Mouse (Mus musculus) thymus, postnatal 4 days (tissue): ENCODE data around the gene Hal.

Experiments
- DNase-seq: peaks from one replicate; pipeline ENCODE4 v3.0.0; 2021

Hal gene

GRCm38 (mm10) chr10:93488066-93488827 is at the start of gene Hal:
TSS of gene Hal (plus strand) at chr10:93488768.
- no peak for DNase-seq

- DNase-seq, result no peak
These were observed 47.1 kb upstream of the Hal start for GRCm38 (mm10) chr10:93441501-93441900.

DNA sequence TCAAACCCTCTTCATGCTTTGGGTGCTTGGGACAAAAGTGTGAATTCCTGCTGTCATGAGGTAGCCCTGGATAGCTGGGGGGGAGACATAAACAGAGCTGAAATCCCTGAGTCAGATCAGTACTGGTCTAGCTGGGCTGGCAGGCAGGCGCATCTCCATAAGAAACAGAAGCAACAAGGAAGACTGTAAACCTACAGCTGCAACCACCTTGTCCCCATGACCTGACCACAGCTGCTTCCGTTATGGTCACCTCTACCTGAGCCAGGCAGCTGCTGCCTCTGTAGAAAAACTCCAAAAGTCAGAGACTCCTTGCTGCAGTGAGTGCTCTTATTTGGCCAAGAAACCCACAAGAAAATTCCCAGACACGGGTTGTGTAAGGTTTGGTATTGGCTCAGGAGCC is 46.4 kb upstream of the Hal start:
- DNase-seq, result no peak

DNA sequence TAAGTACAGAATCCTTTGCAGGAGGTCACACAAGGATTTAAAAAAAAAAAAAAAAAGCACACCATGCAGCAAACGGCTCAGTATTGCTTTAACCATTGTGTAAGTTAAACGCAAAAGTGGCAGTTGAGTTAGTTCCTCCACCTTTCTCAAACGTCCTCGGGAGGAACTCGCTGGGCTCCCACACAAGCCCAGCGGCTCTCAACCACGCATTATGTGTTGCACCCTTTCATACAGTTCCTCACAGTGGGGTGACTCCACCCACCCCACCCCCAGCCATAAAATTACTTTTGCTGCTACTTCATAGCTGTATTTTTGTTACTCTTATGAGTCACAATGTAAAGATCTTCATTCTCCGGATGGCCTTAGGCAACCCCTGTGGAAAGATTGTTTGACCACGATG is 44.2 kb upstream of the Hal start:
- DNase-seq, result peak; percentile 30

- no peak for DNase-seq
These were observed 41.2 kb upstream of the Hal start for GRCm38 (mm10) chr10:93447398-93447797.

- no peak for DNase-seq
These were observed 33.9 kb upstream of the Hal start for GRCm38 (mm10) chr10:93454652-93455014.

GRCm38 (mm10) chr10:93460106-93460505 is 28.5 kb upstream of the Hal start:
- no peak for DNase-seq

DNA sequence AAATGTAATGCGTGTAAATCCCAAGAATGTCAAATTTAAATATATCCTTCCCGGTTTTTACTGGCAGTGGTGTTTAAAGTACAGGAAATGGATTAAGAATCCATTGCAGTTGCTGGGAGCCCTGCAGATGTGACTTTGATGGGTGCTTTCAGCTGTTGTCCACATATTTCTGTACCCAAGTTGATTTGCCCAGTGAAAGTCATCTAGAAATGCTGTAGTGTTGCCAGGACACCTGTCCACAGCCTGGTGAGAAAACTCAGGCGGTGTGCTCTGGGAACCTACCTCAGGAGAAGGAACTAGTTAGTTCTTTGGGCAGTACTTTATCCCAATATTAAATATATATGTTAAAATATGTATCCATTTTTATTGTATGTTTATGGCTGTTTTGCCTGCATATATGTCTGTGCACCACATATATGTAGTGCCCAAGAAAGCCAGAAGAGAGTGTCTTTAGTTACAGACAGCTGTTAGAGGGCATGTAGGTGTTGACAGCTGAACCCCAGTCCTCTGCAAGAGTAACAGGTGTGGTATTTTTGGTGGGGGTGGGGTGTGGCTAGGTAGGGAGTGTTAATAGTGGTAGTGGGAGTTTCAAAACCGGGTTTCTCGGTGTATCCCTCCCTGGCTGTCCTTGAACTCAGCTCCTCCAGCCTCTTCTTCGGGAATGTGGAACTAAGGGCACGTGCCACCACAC is 25.7 kb upstream of the Hal start:
- DNase-seq, result no peak

DNA sequence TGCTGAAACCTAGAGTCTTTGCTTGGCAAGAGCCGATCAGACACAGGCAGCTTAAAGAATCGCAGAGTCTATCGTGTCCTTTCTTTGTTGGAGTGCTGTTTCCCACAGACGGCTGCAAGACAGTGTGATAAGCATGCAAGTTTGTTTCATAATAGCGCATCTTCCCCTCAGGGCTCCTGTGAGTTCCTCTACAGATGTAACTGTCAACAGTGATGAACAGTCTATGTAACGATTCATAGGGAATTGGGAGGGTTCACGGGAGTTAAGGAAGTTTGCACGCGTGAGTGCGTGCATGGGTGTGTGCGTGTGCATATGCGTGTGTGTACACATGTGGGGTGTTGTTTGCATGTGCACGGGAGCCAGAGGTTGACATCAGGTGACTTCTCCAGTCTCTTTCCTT is 25.0 kb upstream of the Hal start:
- DNase-seq, result no peak

DNA sequence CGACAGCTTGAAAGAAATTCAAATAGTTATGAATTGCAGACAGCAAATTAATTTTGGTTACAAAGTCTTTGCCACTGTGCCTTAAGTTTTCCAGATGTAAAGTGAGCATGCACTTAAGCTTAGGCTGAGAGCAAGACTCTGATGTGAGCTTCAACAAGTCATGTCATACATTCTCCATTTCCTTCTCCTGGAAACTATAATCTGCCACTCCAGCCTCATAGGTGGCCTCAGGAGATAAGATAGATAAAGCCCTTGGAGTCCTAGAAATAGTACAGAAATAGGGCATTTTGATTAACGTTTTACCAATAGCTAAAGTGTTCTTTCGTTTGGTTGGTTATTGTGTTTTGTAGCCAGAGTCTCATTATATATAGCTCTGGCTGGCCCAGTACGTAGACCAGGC is 21.3 kb upstream of the Hal start:
- DNase-seq, result no peak

DNA sequence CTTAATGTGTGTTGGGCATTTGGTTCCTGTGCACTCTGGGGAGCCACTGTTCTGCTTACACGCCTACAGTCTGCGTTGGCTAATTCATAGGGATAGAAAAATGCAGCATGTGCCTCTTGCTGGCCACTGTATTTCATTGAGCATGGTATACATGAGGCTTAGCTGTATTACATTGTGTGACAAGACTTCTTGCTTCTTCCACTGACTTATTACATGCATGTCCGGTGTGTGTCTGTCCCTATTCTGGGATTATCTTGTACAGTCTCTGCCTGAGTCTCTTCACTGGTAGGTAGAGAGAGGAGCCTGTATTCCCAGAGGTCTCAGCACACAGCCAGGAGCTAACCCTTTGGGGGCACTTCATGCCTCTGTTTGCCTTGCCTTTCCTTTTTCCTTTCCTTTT is 20.8 kb upstream of the Hal start:
- no peak for DNase-seq

DNA sequence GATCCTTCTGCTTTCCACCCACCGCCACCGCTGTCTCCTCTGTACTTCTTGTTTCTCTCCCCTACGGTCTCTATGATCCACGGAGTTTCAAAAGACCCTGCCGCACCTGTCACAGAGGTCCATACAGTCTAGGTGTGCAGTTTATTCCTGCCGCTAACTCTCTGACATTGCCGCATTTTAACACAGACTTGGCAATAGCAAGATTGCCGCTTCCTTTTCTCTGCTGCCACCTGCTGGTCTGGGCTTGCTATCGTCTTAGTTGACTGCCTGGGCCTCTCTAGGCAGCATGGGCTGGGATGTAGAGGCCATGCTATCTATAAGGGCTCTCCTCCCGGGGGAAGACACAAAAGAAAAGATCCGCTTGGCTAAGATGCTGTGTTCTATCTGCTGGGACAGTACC is 17.2 kb upstream of the Hal start:
- peak; percentile 97 for DNase-seq

DNA sequence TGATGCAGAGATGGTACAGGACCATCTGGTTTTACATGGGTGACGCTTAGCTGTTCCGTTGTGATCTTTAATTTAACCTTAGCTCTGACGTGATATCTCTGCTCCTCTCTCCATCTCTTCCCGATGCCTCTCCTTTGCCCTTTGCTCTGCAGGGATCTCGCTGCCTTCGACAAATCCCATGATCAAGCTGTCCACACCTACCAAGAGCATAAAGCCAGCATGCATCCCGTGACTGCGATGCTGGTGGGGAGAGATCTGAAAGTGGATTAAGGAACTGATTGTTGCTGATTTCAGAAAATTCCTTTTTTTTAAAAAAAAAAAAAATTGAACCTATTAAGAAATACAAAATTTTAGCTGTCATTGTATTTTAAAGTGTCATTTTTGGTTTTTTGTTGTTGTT is 4.1 kb upstream of the Hal start:
- no peak for DNase-seq

DNA sequence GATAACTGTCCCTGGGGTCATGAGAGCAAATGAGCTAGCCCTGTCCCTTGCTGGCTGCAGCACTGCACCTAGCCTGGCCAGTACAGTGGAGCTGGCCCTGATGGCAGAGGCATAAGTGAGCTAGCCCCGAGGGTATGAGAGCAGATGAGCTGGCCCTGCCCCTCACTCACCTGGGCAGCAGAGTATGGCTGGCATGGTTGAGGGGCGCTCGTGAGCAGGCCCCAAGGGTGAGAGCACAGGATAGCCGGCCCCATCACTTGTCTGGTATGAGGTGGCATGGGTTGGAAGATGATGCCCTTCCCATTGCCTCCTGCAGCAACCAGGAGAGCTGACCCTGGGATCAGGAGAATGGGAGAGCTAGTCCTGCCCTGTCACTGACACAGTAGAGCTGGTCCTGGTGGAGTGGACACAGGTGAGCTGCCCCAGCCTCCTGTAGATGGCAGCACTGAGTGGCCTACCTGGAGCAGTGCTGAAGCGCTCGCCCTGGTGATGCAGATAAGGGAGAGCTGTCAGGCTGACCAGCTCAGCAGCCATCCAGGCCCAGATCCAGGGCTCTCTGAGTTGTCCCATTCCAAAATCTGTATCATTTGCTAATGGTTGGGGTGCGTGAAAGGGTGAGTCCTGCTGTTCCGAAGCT is 3.4 kb upstream of the Hal start:
- DNase-seq, result peak; percentile 79

DNA sequence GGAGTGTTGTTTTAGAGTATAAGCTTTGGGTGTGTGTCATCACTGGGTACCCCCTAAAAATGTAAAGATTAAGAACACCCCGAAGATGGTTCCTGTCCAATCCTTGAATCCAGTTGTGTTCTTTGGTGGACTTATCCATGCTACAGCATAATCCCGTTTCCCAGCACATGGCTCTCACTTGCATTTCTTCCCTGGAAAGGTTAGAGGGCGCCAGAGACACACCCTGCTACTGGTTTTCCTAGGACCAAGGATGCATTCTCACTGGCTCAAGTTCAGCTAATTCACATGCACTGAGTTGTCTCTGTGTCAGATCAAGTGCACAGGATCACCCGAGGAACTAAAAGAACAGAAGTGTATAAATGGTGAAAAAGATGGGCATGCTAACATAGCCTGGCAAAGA is 1.9 kb upstream of the Hal start:
- no peak for DNase-seq

DNA sequence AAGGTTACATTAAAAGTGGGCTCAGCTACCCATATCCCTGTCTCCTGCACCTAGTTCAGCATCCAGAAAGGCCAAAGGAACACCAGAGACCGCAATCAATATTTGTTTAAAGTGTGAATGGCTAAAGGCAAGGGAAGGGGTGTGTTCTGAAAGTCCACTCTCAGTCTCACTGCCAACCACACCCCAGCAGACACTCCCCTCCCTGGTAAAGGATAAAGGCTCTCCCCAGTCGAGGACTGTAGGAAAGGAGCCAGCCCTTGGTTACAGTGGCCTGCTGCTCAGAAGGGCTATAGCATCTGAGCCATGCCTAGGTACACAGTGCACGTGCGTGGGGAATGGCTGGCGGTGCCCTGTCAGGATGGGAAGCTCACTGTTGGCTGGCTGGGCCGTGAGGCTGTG is 259 bp downstream of the Hal start:
- DNase-seq, result no peak

GRCm38 (mm10) chr10:93490451-93490850 is 1.9 kb downstream of the Hal start:
- DNase-seq, result no peak

- no peak for DNase-seq
These were observed 12.3 kb downstream of the Hal start for GRCm38 (mm10) chr10:93500864-93501263.

DNA sequence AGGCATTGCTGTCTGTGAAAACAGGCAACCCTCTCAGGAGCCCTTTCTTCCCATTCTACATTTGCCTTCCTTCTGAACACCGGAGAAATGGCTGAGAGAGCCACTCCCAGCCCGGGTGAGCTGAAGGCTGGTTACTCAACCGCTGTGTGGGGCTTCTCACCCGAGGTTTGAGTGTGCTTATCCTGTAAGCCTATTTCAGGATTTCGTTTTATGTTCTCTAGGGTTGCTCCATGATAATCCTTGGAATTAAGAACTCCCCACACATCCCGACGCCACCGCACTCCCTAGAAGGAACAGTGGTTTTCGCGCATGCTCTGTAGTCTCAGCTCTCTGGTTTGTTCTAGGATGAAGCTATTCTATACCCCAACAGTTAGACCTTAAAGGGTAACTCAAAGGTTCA is 12.8 kb downstream of the Hal start:
- DNase-seq, result no peak

DNA sequence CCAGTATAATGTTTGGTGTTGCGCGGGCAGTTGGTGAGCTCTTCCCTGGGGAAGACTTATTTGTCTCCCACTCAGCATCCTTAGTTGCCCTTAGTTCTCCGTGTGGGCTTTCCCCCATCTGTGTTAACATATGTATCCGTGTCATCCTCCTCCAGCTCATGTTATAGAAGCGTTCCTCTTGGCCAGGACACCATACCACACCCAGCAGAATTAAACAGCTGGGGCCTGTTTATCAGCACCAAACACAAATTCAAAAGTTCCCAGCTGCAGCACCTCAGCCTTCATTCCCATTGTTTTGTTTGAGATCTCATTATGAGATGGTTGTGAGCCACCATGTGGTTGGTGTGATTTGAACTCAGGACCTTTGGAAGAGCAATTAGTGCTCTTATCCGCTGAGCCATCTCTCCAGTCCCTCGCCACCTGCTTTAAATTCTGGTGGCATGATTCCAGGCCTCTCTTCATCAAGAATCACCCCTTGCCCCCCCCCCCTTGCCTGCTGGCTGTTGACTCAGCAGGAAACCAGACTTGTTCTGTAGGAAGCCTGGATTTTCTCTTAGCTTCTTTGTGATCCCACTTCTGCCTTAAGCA is 19.9 kb downstream of the Hal start:
- no peak for DNase-seq

DNA sequence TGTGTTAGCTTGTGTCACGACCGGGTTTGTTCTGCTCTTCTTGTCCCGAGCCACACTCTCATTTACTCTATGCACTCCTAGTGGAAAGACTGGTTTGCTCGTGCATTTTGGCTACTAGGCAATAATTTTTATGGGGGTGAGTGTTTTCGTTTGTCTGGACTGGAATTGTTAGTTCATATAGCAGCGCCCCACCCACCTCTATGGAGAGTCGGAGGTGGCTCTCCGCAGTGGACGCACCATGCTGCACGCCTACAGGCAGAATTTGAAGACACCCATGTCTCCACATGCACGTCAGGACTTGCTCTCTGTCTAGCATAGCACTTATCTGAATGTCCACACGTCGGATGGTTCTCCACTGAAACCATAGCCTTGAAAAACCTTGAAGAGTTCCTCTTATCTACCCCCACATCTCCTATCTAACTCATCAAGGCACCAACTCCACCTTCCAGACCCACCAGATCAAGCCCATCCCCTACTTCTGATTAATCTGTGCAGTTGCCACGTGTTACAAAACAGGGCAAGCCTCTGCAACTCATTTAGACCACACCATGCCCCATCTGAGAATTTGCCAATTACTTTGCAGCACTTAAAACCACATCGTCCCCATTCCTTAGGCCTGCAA is 21.1 kb downstream of the Hal start:
- no peak for DNase-seq

GRCm38 (mm10) chr10:93515419-93515818 is 26.9 kb downstream of the Hal start:
- no peak for DNase-seq

DNA sequence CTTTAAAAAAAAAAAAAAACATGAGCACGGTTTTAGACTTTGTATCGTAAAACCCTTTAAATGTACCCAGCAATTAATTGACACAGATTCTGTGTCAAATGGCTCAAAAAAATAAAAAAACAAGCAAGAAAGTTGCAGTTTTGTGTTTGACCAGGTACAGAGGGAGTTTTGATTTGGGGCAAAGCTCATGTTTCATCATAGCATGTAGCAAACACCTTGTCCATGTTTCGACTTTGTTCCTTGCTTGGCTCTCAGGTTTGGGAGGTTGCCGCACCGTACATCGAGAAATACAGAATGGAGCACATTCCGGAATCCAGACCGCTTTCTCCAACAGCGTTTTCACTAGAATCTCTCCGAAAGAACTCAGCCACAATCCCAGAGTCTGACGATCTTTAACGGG is 27.4 kb downstream of the Hal start:
- no peak for DNase-seq

DNA sequence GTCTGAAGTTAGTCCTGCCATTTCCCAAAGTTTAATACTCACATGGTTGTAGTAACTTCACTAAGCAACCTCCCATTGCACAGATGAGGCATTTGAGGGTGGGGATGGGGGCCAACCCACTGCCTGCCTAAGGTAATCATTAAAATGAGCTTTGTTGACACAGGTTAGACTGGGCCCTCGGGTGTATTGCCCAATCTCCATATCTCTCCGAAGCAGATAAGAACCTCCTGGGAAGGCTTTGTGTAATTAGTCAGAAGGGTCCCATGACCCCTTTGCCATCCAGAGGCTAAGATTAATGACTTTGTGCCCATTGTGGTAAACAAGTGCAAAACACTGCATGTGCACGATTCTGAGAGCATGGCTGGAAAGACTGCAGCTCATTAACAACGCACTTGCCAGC is 29.2 kb downstream of the Hal start:
- DNase-seq, result no peak
